Mouse (Mus musculus): ENCODE results near the gene Vmn1r174. TPM values are rescaled to one million over a fixed set of nuclear protein-coding genes. Genes with fewer than 3 reads are reported as not detected.
"Not testable (repeated sequence)": the region's sequence is repeated elsewhere in the genome, so short reads cannot be mapped to it uniquely, and the experiment has no call there.

The Vmn1r174 gene
- polyA plus RNA-seq (2015; fragmentation: Nextera tagmentation; extraction: Ambion mirVana), result not detected in 2 replicates

GRCm38 (mm10) chr7:23751970-23752369 lies at the start of gene Vmn1r174:
Gene Vmn1r174, plus strand, starts transcription at chr7:23752270.
- not testable (repeated sequence) for H3K36me3 ChIP-seq (ENCODE audit: poor library complexity, severe bottlenecking); ATAC-seq; H3K9ac ChIP-seq; H3K9me3 ChIP-seq (replicated peaks); H3K27ac ChIP-seq; H3K4me2 ChIP-seq; H3K4me3 ChIP-seq; H3K27me3 ChIP-seq; H3K4me1 ChIP-seq
- WGBS, result 58% methylated on average over 1 of the region's 1 CpGs

DNA sequence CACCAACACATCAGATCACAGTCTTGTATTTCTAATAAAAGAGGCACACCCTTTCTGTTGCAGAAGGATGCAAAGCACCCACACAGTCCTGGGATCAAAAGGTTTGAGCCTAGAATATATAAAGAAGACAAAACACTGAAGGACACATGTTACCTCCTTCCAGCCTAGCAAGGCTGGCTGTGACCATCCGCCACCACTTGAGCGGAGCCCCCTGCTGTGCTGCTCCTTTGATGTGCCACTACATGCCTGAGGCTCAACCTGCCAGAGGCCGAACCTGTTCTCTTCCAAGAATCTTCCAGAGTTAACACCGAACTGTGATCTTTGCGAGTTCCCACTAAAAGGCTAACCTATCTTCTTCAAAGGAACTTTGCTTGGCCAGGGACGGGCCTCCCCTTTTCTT lies 32.5 kb downstream of the Vmn1r174 start:
- H3K36me3 ChIP-seq (ENCODE audit: poor library complexity, severe bottlenecking), result no peaks in the 10 kb centered on the region
- ATAC-seq, result no peak
- no peak overlapping the region for H3K9ac ChIP-seq
- no peak overlapping the region for H3K27ac ChIP-seq
- no peaks in the 10 kb centered on the region for H3K27me3 ChIP-seq
- peaks cover 58% of the 10 kb centered on the region for H3K9me3 ChIP-seq (replicated peaks)
- 87% methylated on average over 6 of the region's 6 CpGs for WGBS
- H3K4me2 ChIP-seq, result no peak overlapping the region
- no peaks in the 10 kb centered on the region for H3K4me1 ChIP-seq
- no peak overlapping the region for H3K4me3 ChIP-seq

GRCm38 (mm10) chr7:23810543-23810942 lies 58.5 kb downstream of the Vmn1r174 start, which contains the start of gene Vmn1r175:
Gene Vmn1r175, minus strand, starts transcription at chr7:23810643.
- ATAC-seq, result not testable (repeated sequence)

More at GRCm38 (mm10) chr7:23810543-23810942, 58.5 kb downstream of the Vmn1r174 start, which contains the start of gene Vmn1r175:
- H3K4me2 ChIP-seq; H3K4me3 ChIP-seq; H3K36me3 ChIP-seq (ENCODE audit: poor library complexity, severe bottlenecking); H3K9ac ChIP-seq; H3K27ac ChIP-seq; H3K4me1 ChIP-seq; H3K27me3 ChIP-seq: not testable (repeated sequence)
- H3K9me3 ChIP-seq (replicated peaks), result peaks cover 11% of the 10 kb centered on the region

Other genes with a start within 250 kb of the Vmn1r174 start
- not detected in 2 replicates for gene Vmn1r167, start 245.1 kb upstream of the Vmn1r174 start, polyA plus RNA-seq (2015; fragmentation: Nextera tagmentation; extraction: Ambion mirVana)
- not detected in 2 replicates for gene Vmn1r168, start 212.5 kb upstream of the Vmn1r174 start, polyA plus RNA-seq (2015; fragmentation: Nextera tagmentation; extraction: Ambion mirVana)
- gene Vmn1r169, start 176.7 kb upstream of the Vmn1r174 start, polyA plus RNA-seq (2015; fragmentation: Nextera tagmentation; extraction: Ambion mirVana), result not detected in 2 replicates
- not detected in 2 replicates for gene Vmn1r170, start 146.1 kb upstream of the Vmn1r174 start, polyA plus RNA-seq (2015; fragmentation: Nextera tagmentation; extraction: Ambion mirVana)
- not detected in 2 replicates for gene Vmn1r171, start 121.5 kb upstream of the Vmn1r174 start, polyA plus RNA-seq (2015; fragmentation: Nextera tagmentation; extraction: Ambion mirVana)
- not detected in 2 replicates for gene Vmn1r172, start 94.0 kb upstream of the Vmn1r174 start, polyA plus RNA-seq (2015; fragmentation: Nextera tagmentation; extraction: Ambion mirVana)
- not detected in 2 replicates for gene Vmn1r173, start 51.6 kb upstream of the Vmn1r174 start, polyA plus RNA-seq (2015; fragmentation: Nextera tagmentation; extraction: Ambion mirVana)
- not detected in 2 replicates for gene Vmn1r175, start 58.4 kb downstream of the Vmn1r174 start, polyA plus RNA-seq (2015; fragmentation: Nextera tagmentation; extraction: Ambion mirVana)
- not detected in 2 replicates for gene Vmn1r176, start 85.1 kb downstream of the Vmn1r174 start, polyA plus RNA-seq (2015; fragmentation: Nextera tagmentation; extraction: Ambion mirVana)
- gene Vmn1r177, start 114.2 kb downstream of the Vmn1r174 start, polyA plus RNA-seq (2015; fragmentation: Nextera tagmentation; extraction: Ambion mirVana), result not detected in 2 replicates
- gene Vmn1r178, start 139.7 kb downstream of the Vmn1r174 start, polyA plus RNA-seq (2015; fragmentation: Nextera tagmentation; extraction: Ambion mirVana), result not detected in 2 replicates
- gene Vmn1r179, start 174.7 kb downstream of the Vmn1r174 start, polyA plus RNA-seq (2015; fragmentation: Nextera tagmentation; extraction: Ambion mirVana), result not detected in 2 replicates
- gene Vmn1r180, start 198.4 kb downstream of the Vmn1r174 start, polyA plus RNA-seq (2015; fragmentation: Nextera tagmentation; extraction: Ambion mirVana), result not detected in 2 replicates
- gene Vmn1r181, start 222.3 kb downstream of the Vmn1r174 start, polyA plus RNA-seq (2015; fragmentation: Nextera tagmentation; extraction: Ambion mirVana), result not detected in 2 replicates
- gene V1rd19, start 249.4 kb downstream of the Vmn1r174 start, polyA plus RNA-seq (2015; fragmentation: Nextera tagmentation; extraction: Ambion mirVana), result not detected in 2 replicates